Mouse (Mus musculus): ENCODE measurements around the gene Tmem150c. TPM values are rescaled to one million over a fixed set of nuclear protein-coding genes. Genes with fewer than 3 reads are reported as not detected.

Gene Tmem150c
- polyA plus RNA-seq, 1 experiment from 2014 or later: 1.4 TPM

GRCm38 (mm10) chr5:100102395-100102794 lies 57.2 kb downstream of the Tmem150c start:
- DNase-seq: no peak
- H3K27ac ChIP-seq (ENCODE audit: low read depth): no peak overlapping the region
- no peaks in the 10 kb centered on the region for H3K4me1 ChIP-seq (ENCODE audit: insufficient read depth)
- no peaks in the 10 kb centered on the region for H3K27me3 ChIP-seq (ENCODE audit: insufficient read depth, low read length)
- no peak for ATAC-seq
- H3K4me2 ChIP-seq (ENCODE audit: low read depth, low read length): no peak overlapping the region
- H3K4me3 ChIP-seq (ENCODE audit: low read depth, low read length): no peak overlapping the region
- no peaks in the 10 kb centered on the region for H3K9me3 ChIP-seq (ENCODE audit: low read length)
- WGBS (ENCODE audit: insufficient replicate concordance): 81% methylated on average over 1 of the region's 1 CpGs
- H3K36me3 ChIP-seq (replicated peaks; ENCODE audit: insufficient read depth, low read length): no peaks in the 10 kb centered on the region
- TF ChIP-seq EP300 (IDR thresholded peaks at IDR 0.05; ENCODE audit: low read depth) (no peak), CTCF (IDR thresholded peaks at IDR 0.05; ENCODE audit: low read depth) (no peak)
- no peak overlapping the region for H3K9ac ChIP-seq (replicated peaks)

GRCm38 (mm10) chr5:100097967-100098366 lies 61.6 kb downstream of the Tmem150c start:
- no peaks in the 10 kb centered on the region for H3K36me3 ChIP-seq (replicated peaks; ENCODE audit: insufficient read depth, low read length)
- ATAC-seq (no peak), DNase-seq (no peak)
- H3K27me3 ChIP-seq (ENCODE audit: insufficient read depth, low read length): no peaks in the 10 kb centered on the region
- H3K9ac ChIP-seq (replicated peaks): no peak overlapping the region
- TF ChIP-seq EP300 (IDR thresholded peaks at IDR 0.05; ENCODE audit: low read depth) (no peak), CTCF (IDR thresholded peaks at IDR 0.05; ENCODE audit: low read depth) (no peak)
- H3K4me1 ChIP-seq (ENCODE audit: insufficient read depth): no peaks in the 10 kb centered on the region
- WGBS (ENCODE audit: insufficient replicate concordance): 74% methylated on average over 4 of the region's 4 CpGs
- no peak overlapping the region for H3K27ac ChIP-seq (ENCODE audit: low read depth)
- no peaks in the 10 kb centered on the region for H3K9me3 ChIP-seq (ENCODE audit: low read length)
- no peak overlapping the region for H3K4me2 ChIP-seq (ENCODE audit: low read depth, low read length)
- no peak overlapping the region for H3K4me3 ChIP-seq (ENCODE audit: low read depth, low read length)

GRCm38 (mm10) chr5:100096955-100097354 lies 62.7 kb downstream of the Tmem150c start:
- no peak overlapping the region for H3K4me3 ChIP-seq (ENCODE audit: low read depth, low read length)
- TF ChIP-seq CTCF (IDR thresholded peaks at IDR 0.05; ENCODE audit: low read depth): no peak
- no peak for TF ChIP-seq EP300 (IDR thresholded peaks at IDR 0.05; ENCODE audit: low read depth)
- 64% methylated on average over 5 of the region's 5 CpGs for WGBS (ENCODE audit: insufficient replicate concordance)

GRCm38 (mm10) chr5:100091602-100092001 lies 68.0 kb downstream of the Tmem150c start:
- no peak overlapping the region for H3K4me3 ChIP-seq (ENCODE audit: low read depth, low read length)
- no peaks in the 10 kb centered on the region for H3K36me3 ChIP-seq (replicated peaks; ENCODE audit: insufficient read depth, low read length)
- no peaks in the 10 kb centered on the region for H3K9me3 ChIP-seq (ENCODE audit: low read length)
- no peak for TF ChIP-seq CTCF (IDR thresholded peaks at IDR 0.05; ENCODE audit: low read depth)
- no peak for TF ChIP-seq EP300 (IDR thresholded peaks at IDR 0.05; ENCODE audit: low read depth)
- WGBS (ENCODE audit: insufficient replicate concordance): 34% methylated on average over 17 of the region's 17 CpGs
- DNase-seq (no peak), ATAC-seq (no peak)
- no peak overlapping the region for H3K4me2 ChIP-seq (ENCODE audit: low read depth, low read length)
- no peak overlapping the region for H3K9ac ChIP-seq (replicated peaks)
- no peaks in the 10 kb centered on the region for H3K27me3 ChIP-seq (ENCODE audit: insufficient read depth, low read length)
- H3K27ac ChIP-seq (ENCODE audit: low read depth): no peak overlapping the region
- no peaks in the 10 kb centered on the region for H3K4me1 ChIP-seq (ENCODE audit: insufficient read depth)

More at GRCm38 (mm10) chr5:100096955-100097354, 62.7 kb downstream of the Tmem150c start:
- Histone ChIP-seq H3K4me2 (ENCODE audit: low read depth, low read length) (no peak overlapping the region), H3K9ac (replicated peaks) (no peak overlapping the region), H3K27me3 (ENCODE audit: insufficient read depth, low read length) (no peaks in the 10 kb centered on the region), H3K36me3 (replicated peaks; ENCODE audit: insufficient read depth, low read length) (no peaks in the 10 kb centered on the region), H3K9me3 (ENCODE audit: low read length) (no peaks in the 10 kb centered on the region), H3K27ac (ENCODE audit: low read depth) (no peak overlapping the region), H3K4me1 (ENCODE audit: insufficient read depth) (no peaks in the 10 kb centered on the region)
- ATAC-seq (no peak), DNase-seq (no peak)

- Histone ChIP-seq H3K27me3 (ENCODE audit: insufficient read depth, low read length) (no peaks in the 10 kb centered on the region), H3K4me2 (ENCODE audit: low read depth, low read length) (no peak overlapping the region), H3K36me3 (replicated peaks; ENCODE audit: insufficient read depth, low read length) (no peaks in the 10 kb centered on the region), H3K4me1 (ENCODE audit: insufficient read depth) (no peaks in the 10 kb centered on the region), H3K9ac (replicated peaks) (no peak overlapping the region), H3K9me3 (ENCODE audit: low read length) (no peaks in the 10 kb centered on the region), H3K27ac (ENCODE audit: low read depth) (no peak overlapping the region), H3K4me3 (ENCODE audit: low read depth, low read length) (no peak overlapping the region)
- 63% methylated on average over 10 of the region's 10 CpGs for WGBS (ENCODE audit: insufficient replicate concordance)
- TF ChIP-seq CTCF (IDR thresholded peaks at IDR 0.05; ENCODE audit: low read depth) (no peak), EP300 (IDR thresholded peaks at IDR 0.05; ENCODE audit: low read depth) (no peak)
- DNase-seq: no peak
- no peak for ATAC-seq
Observed at GRCm38 (mm10) chr5:100091263-100091594, 68.4 kb downstream of the Tmem150c start.

- H3K4me2 ChIP-seq (ENCODE audit: low read depth, low read length): no peak overlapping the region
- no peaks in the 10 kb centered on the region for H3K27me3 ChIP-seq (ENCODE audit: insufficient read depth, low read length)
- H3K36me3 ChIP-seq (replicated peaks; ENCODE audit: insufficient read depth, low read length): no peaks in the 10 kb centered on the region
- H3K9ac ChIP-seq (replicated peaks): no peak overlapping the region
- ATAC-seq (no peak), DNase-seq (no peak)
- TF ChIP-seq CTCF (IDR thresholded peaks at IDR 0.05; ENCODE audit: low read depth) (no peak), EP300 (IDR thresholded peaks at IDR 0.05; ENCODE audit: low read depth) (no peak)
- WGBS (ENCODE audit: insufficient replicate concordance): 56% methylated on average over 12 of the region's 12 CpGs
- H3K9me3 ChIP-seq (ENCODE audit: low read length): no peaks in the 10 kb centered on the region
- no peaks in the 10 kb centered on the region for H3K4me1 ChIP-seq (ENCODE audit: insufficient read depth)
- no peak overlapping the region for H3K4me3 ChIP-seq (ENCODE audit: low read depth, low read length)
- no peak overlapping the region for H3K27ac ChIP-seq (ENCODE audit: low read depth)
Observed at GRCm38 (mm10) chr5:100090515-100091262, 68.9 kb downstream of the Tmem150c start.

Data from liver, postnatal 0 days (tissue).